Mouse (Mus musculus): Measurements from ENCODE around the gene Man1c1. TPM values are rescaled to one million over a fixed set of nuclear protein-coding genes. Genes with fewer than 3 reads are reported as not detected.

The Man1c1 gene
- 4.7 and 5.6 TPM in 2 replicates for polyA plus RNA-seq (2015; fragmentation: Nextera tagmentation; extraction: Ambion mirVana)

- H3K27me3 ChIP-seq = peaks cover 11% of the 10 kb centered on the region
- H3K9me3 ChIP-seq = no peaks in the 10 kb centered on the region
- H3K4me3 ChIP-seq = peak within 1 kb of the TSS; percentile 66
- WGBS = 0% methylated on average over 53 of the region's 81 CpGs
- H3K4me1 ChIP-seq = peaks cover 43% of the 10 kb centered on the region
- peak; percentile 95 for ATAC-seq (ENCODE audit: insufficient number of reproducible peaks, low FRiP score, low TSS enrichment, low read depth)
- no peaks in the 10 kb centered on the region for H3K36me3 ChIP-seq
- peak within 1 kb of the TSS; percentile 50 for H3K9ac ChIP-seq
- peak within 1 kb of the TSS; percentile 30 for H3K27ac ChIP-seq
- H3K4me2 ChIP-seq = peak within 1 kb of the TSS; percentile 99
These were observed at the start of gene Man1c1 for GRCm38 (mm10) chr4:134703835-134704546. TSS of gene Man1c1 (minus strand) at chr4:134704290.

GRCm38 (mm10) chr4:134753516-134754261, 49.6 kb upstream of the Man1c1 start:
- no peak for ATAC-seq (ENCODE audit: insufficient number of reproducible peaks, low FRiP score, low TSS enrichment, low read depth)
- no peak overlapping the region for H3K9ac ChIP-seq
- H3K4me1 ChIP-seq = peaks cover 51% of the 10 kb centered on the region

GRCm38 (mm10) chr4:134752911-134753426, 48.9 kb upstream of the Man1c1 start:
- H3K9me3 ChIP-seq = no peaks in the 10 kb centered on the region
- no peak overlapping the region for H3K9ac ChIP-seq
- H3K4me2 ChIP-seq = no peak overlapping the region
- H3K4me1 ChIP-seq = peaks cover 48% of the 10 kb centered on the region
- 67% methylated on average over 11 of the region's 11 CpGs for WGBS
- H3K27ac ChIP-seq = no peak overlapping the region
- no peak overlapping the region for H3K4me3 ChIP-seq
- no peaks in the 10 kb centered on the region for H3K27me3 ChIP-seq
- ATAC-seq (ENCODE audit: insufficient number of reproducible peaks, low FRiP score, low TSS enrichment, low read depth) = no peak
- peaks cover 38% of the 10 kb centered on the region for H3K36me3 ChIP-seq

More at GRCm38 (mm10) chr4:134753516-134754261, 49.6 kb upstream of the Man1c1 start:
- H3K4me2 ChIP-seq = no peak overlapping the region
- H3K4me3 ChIP-seq = no peak overlapping the region
- no peaks in the 10 kb centered on the region for H3K27me3 ChIP-seq
- no peaks in the 10 kb centered on the region for H3K9me3 ChIP-seq
- no peak overlapping the region for H3K27ac ChIP-seq
- WGBS = 60% methylated on average over 17 of the region's 17 CpGs
- H3K36me3 ChIP-seq = peaks cover 30% of the 10 kb centered on the region

GRCm38 (mm10) chr4:134751682-134752380, 47.7 kb upstream of the Man1c1 start:
- Histone ChIP-seq H3K27me3 (no peaks in the 10 kb centered on the region), H3K4me3 (no peak overlapping the region), H3K9me3 (no peaks in the 10 kb centered on the region), H3K27ac (no peak overlapping the region), H3K4me1 (peaks cover 41% of the 10 kb centered on the region), H3K4me2 (no peak overlapping the region), H3K36me3 (peaks cover 49% of the 10 kb centered on the region), H3K9ac (no peak overlapping the region)
- 47% methylated on average over 18 of the region's 18 CpGs for WGBS
- no peak for ATAC-seq (ENCODE audit: insufficient number of reproducible peaks, low FRiP score, low TSS enrichment, low read depth)

GRCm38 (mm10) chr4:134750825-134751224, 46.7 kb upstream of the Man1c1 start:
- H3K27ac ChIP-seq = peak overlapping the region; percentile 57; the same call in 1 of the 2 replicates
- ATAC-seq (ENCODE audit: insufficient number of reproducible peaks, low FRiP score, low TSS enrichment, low read depth) = no peak
- no peak overlapping the region for H3K4me2 ChIP-seq
- peaks cover 59% of the 10 kb centered on the region for H3K36me3 ChIP-seq
- no peak overlapping the region for H3K4me3 ChIP-seq
- 62% methylated on average over 6 of the region's 6 CpGs for WGBS
- H3K27me3 ChIP-seq = no peaks in the 10 kb centered on the region
- H3K4me1 ChIP-seq = peaks cover 37% of the 10 kb centered on the region
- H3K9me3 ChIP-seq = no peaks in the 10 kb centered on the region
- no peak overlapping the region for H3K9ac ChIP-seq

GRCm38 (mm10) chr4:134750263-134750662, 46.2 kb upstream of the Man1c1 start:
- ATAC-seq (ENCODE audit: insufficient number of reproducible peaks, low FRiP score, low TSS enrichment, low read depth) = 0 out of 2 replicates have a peak, but pooled peaks have one; percentile 12
- H3K9me3 ChIP-seq = no peaks in the 10 kb centered on the region
- H3K4me1 ChIP-seq = peaks cover 37% of the 10 kb centered on the region
- H3K4me3 ChIP-seq = no peak overlapping the region
- H3K4me2 ChIP-seq = no peak overlapping the region
- 37% methylated on average over 5 of the region's 5 CpGs for WGBS
- no peaks in the 10 kb centered on the region for H3K27me3 ChIP-seq
- H3K36me3 ChIP-seq = peaks cover 64% of the 10 kb centered on the region
- H3K27ac ChIP-seq = peak overlapping the region; percentile 57; the same call in 1 of the 2 replicates
- no peak overlapping the region for H3K9ac ChIP-seq

- no peak overlapping the region for H3K4me3 ChIP-seq
- H3K27me3 ChIP-seq = no peaks in the 10 kb centered on the region
- H3K9me3 ChIP-seq = no peaks in the 10 kb centered on the region
- 65% methylated on average over 21 of the region's 21 CpGs for WGBS
- no peak for ATAC-seq (ENCODE audit: insufficient number of reproducible peaks, low FRiP score, low TSS enrichment, low read depth)
- no peak overlapping the region for H3K4me2 ChIP-seq
- H3K36me3 ChIP-seq = peaks cover 65% of the 10 kb centered on the region
- no peak overlapping the region for H3K9ac ChIP-seq
- peaks cover 31% of the 10 kb centered on the region for H3K4me1 ChIP-seq
- H3K27ac ChIP-seq = peak overlapping the region; percentile 61
These were observed 45.4 kb upstream of the Man1c1 start for GRCm38 (mm10) chr4:134749301-134750030.

- no peaks in the 10 kb centered on the region for H3K9me3 ChIP-seq
- 85% methylated on average over 16 of the region's 16 CpGs for WGBS
- H3K4me1 ChIP-seq = peaks cover 14% of the 10 kb centered on the region
- no peak overlapping the region for H3K4me3 ChIP-seq
- no peak overlapping the region for H3K9ac ChIP-seq
- peaks cover 65% of the 10 kb centered on the region for H3K36me3 ChIP-seq
- H3K27ac ChIP-seq = no peak overlapping the region
- H3K4me2 ChIP-seq = no peak overlapping the region
- ATAC-seq (ENCODE audit: insufficient number of reproducible peaks, low FRiP score, low TSS enrichment, low read depth) = no peak
- H3K27me3 ChIP-seq = no peaks in the 10 kb centered on the region
These were observed 42.0 kb upstream of the Man1c1 start for GRCm38 (mm10) chr4:134745900-134746661.

- Histone ChIP-seq H3K27ac (no peak overlapping the region), H3K4me1 (no peaks in the 10 kb centered on the region), H3K27me3 (no peaks in the 10 kb centered on the region), H3K36me3 (peaks cover 58% of the 10 kb centered on the region), H3K9me3 (no peaks in the 10 kb centered on the region), H3K4me2 (no peak overlapping the region), H3K4me3 (no peak overlapping the region), H3K9ac (no peak overlapping the region)
- 67% methylated on average over 16 of the region's 16 CpGs for WGBS
- no peak for ATAC-seq (ENCODE audit: insufficient number of reproducible peaks, low FRiP score, low TSS enrichment, low read depth)
These were observed 40.0 kb upstream of the Man1c1 start for GRCm38 (mm10) chr4:134743881-134744633.

GRCm38 (mm10) chr4:134741949-134742348, 37.9 kb upstream of the Man1c1 start:
- WGBS = 84% methylated on average over 8 of the region's 8 CpGs
- Histone ChIP-seq H3K36me3 (peaks cover 37% of the 10 kb centered on the region), H3K9ac (no peak overlapping the region), H3K4me3 (no peak overlapping the region), H3K27me3 (no peaks in the 10 kb centered on the region), H3K27ac (no peak overlapping the region), H3K9me3 (no peaks in the 10 kb centered on the region), H3K4me1 (peaks cover 7% of the 10 kb centered on the region), H3K4me2 (no peak overlapping the region)
- no peak for ATAC-seq (ENCODE audit: insufficient number of reproducible peaks, low FRiP score, low TSS enrichment, low read depth)
